Mouse (Mus musculus): ENCODE data around the gene Gm4302. TPM values are rescaled to one million over a fixed set of nuclear protein-coding genes. Genes with fewer than 3 reads are reported as not detected.
"Not testable (repeated sequence)": the region's sequence is repeated elsewhere in the genome, so short reads cannot be mapped to it uniquely, and the experiment has no call there.

The Gm4302 gene
- not detected in 2 replicates for polyA plus RNA-seq (2014; fragmentation: Nextera tagmentation; extraction: Ambion mirVana)

DNA sequence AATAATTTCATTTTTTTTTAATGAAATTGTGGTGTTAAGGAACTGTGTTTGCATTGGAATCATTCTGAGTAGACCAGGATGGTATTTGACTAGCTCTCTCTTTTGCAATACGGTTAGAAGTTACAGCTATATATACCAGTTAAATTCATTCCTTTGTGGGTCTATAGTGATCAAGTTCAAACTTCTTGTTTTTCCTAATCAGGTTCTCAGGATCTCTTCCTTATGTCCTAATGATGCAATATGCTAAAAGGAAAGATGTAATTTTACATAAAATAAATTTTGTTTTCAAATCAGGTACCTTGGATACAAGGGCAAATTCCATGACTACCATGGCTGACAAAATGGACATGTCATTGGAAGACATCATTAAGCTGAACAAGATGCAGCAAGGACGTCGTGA, at the start of gene Gm4302:
Gene Gm4302, plus strand, starts transcription at position 301 of the 400 bp plus-strand sequence.
- H3K27me3 ChIP-seq (ENCODE audit: control insufficient read depth, insufficient read depth, low read length); H3K36me3 ChIP-seq (ENCODE audit: control insufficient read depth, insufficient read depth, low read length); H3K4me2 ChIP-seq (ENCODE audit: low read length); ATAC-seq (ENCODE audit: insufficient number of reproducible peaks, insufficient read depth, low FRiP score, low read depth); H3K4me1 ChIP-seq (ENCODE audit: control insufficient read depth in 2 of 2, insufficient read depth in 2 of 2, low read length in 2 of 2); H3K9ac ChIP-seq (ENCODE audit: low read length); H3K4me3 ChIP-seq (ENCODE audit: control insufficient read depth in 1 of 2, insufficient read depth in 1 of 2, low read depth in 1 of 2, low read length in 2 of 2); H3K9me3 ChIP-seq (ENCODE audit: control insufficient read depth, low read length); H3K27ac ChIP-seq (replicated peaks in 1 of 2; ENCODE audit: control insufficient read depth in 1 of 2, insufficient read depth in 1 of 2, low read depth in 2 of 2, low read length in 2 of 2): not testable (repeated sequence)
- no CpG with 5 or more reads among the region's 3 CpGs for WGBS

DNA sequence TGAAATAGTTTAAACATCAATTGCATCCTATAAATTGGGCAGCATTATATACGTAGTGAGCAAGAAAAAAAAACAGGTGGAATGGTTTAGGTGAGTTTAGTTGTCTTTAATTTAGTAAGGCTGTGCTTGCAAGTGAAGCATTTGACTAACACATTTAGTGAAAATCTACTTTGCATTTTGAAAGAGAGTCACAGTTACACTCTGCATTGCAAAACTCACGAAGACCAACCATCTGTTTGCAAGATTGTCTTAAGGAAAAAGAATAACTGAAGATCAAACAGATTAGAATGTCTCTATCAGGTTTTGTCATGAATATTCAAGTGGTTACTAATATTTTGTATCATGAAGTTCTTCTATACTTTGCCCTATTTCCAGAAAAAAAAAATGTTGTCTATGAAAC, 44.5 kb upstream of the Gm4302 start:
- H3K9ac ChIP-seq (ENCODE audit: low read length) = no peak overlapping the region
- H3K4me1 ChIP-seq (ENCODE audit: control insufficient read depth in 2 of 2, insufficient read depth in 2 of 2, low read length in 2 of 2) = no peaks in the 10 kb centered on the region
- H3K27ac ChIP-seq (replicated peaks in 1 of 2; ENCODE audit: control insufficient read depth in 1 of 2, insufficient read depth in 1 of 2, low read depth in 2 of 2, low read length in 2 of 2) = no peak overlapping the region
- no peak overlapping the region for H3K4me3 ChIP-seq (ENCODE audit: control insufficient read depth in 1 of 2, insufficient read depth in 1 of 2, low read depth in 1 of 2, low read length in 2 of 2)
- H3K27me3 ChIP-seq (ENCODE audit: control insufficient read depth, insufficient read depth, low read length) = no peaks in the 10 kb centered on the region
- H3K36me3 ChIP-seq (ENCODE audit: control insufficient read depth, insufficient read depth, low read length) = no peaks in the 10 kb centered on the region
- H3K4me2 ChIP-seq (ENCODE audit: low read length) = no peak overlapping the region
- no peak for ATAC-seq (ENCODE audit: insufficient number of reproducible peaks, insufficient read depth, low FRiP score, low read depth)
- H3K9me3 ChIP-seq (ENCODE audit: control insufficient read depth, low read length) = no peaks in the 10 kb centered on the region
- WGBS = 73% methylated on average over 2 of the region's 2 CpGs

DNA sequence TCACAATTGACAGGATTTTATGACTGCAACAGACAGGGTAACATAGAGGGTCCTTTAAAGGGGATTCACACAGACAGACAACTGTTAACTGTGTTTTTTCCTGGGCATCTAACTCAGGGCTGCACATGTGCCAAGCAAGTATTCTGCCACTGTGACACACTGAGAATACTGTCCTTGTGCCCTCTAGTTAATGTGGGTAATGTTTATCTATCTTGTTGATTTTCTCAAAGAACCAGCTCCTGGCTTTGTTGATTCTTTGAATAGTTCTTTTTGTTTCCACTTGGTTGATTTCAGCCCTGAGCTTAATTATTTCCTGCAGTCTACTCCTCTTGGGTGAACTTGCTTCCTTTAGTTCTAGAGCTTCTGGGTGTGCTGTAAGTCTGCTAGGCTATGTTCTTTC, 40.5 kb upstream of the Gm4302 start:
- not testable (repeated sequence) for H3K4me2 ChIP-seq (ENCODE audit: low read length); H3K36me3 ChIP-seq (ENCODE audit: control insufficient read depth, insufficient read depth, low read length); H3K4me1 ChIP-seq (ENCODE audit: control insufficient read depth in 2 of 2, insufficient read depth in 2 of 2, low read length in 2 of 2); H3K27ac ChIP-seq (replicated peaks in 1 of 2; ENCODE audit: control insufficient read depth in 1 of 2, insufficient read depth in 1 of 2, low read depth in 2 of 2, low read length in 2 of 2); ATAC-seq (ENCODE audit: insufficient number of reproducible peaks, insufficient read depth, low FRiP score, low read depth); H3K4me3 ChIP-seq (ENCODE audit: control insufficient read depth in 1 of 2, insufficient read depth in 1 of 2, low read depth in 1 of 2, low read length in 2 of 2); H3K9ac ChIP-seq (ENCODE audit: low read length); H3K27me3 ChIP-seq (ENCODE audit: control insufficient read depth, insufficient read depth, low read length); H3K9me3 ChIP-seq (ENCODE audit: control insufficient read depth, low read length)

DNA sequence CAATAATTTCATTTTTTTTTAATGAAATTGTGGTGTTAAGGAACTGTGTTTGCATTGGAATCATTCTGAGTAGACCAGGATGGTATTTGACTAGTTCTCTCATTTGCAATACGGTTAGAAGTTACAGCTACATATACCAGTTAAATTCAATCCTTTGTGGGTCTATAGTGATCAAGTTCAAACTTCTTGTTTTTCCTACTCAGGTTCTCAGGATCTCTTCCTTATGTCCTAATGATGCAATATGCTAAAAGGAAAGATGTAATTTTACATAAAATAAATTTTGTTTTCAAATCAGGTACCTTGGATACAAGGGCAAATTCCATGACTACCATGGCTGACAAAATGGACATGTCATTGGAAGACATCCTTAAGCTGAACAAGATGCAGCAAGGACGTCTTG, 5.3 kb upstream of the Gm4302 start, which contains the start of gene Gm4301:
Gene Gm4301, plus strand, starts transcription at position 301 of the 400 bp plus-strand sequence.
- H3K27me3 ChIP-seq (ENCODE audit: control insufficient read depth, insufficient read depth, low read length); H3K4me3 ChIP-seq (ENCODE audit: control insufficient read depth in 1 of 2, insufficient read depth in 1 of 2, low read depth in 1 of 2, low read length in 2 of 2); H3K9ac ChIP-seq (ENCODE audit: low read length); H3K36me3 ChIP-seq (ENCODE audit: control insufficient read depth, insufficient read depth, low read length); H3K4me1 ChIP-seq (ENCODE audit: control insufficient read depth in 2 of 2, insufficient read depth in 2 of 2, low read length in 2 of 2); H3K4me2 ChIP-seq (ENCODE audit: low read length); H3K9me3 ChIP-seq (ENCODE audit: control insufficient read depth, low read length); H3K27ac ChIP-seq (replicated peaks in 1 of 2; ENCODE audit: control insufficient read depth in 1 of 2, insufficient read depth in 1 of 2, low read depth in 2 of 2, low read length in 2 of 2); ATAC-seq (ENCODE audit: insufficient number of reproducible peaks, insufficient read depth, low FRiP score, low read depth): not testable (repeated sequence)
- WGBS = no CpG with 5 or more reads among the region's 2 CpGs

DNA sequence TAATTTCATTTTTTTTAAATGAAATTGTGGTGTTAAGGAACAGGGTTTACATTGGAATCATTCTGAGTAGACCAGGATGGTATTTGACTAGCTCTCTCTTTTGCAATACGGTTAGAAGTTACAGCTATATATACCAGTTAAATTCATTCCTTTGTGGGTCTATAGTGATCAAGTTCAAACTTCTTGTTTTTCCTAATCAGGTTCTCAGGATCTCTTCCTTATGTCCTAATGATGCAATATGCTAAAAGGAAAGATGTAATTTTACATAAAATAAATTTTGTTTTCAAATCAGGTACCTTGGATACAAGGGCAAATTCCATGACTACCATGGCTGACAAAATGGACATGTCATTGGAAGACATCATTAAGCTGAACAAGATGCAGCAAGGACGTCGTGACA, 5.0 kb downstream of the Gm4302 start, which contains the start of gene Gm4303:
Gene Gm4303, plus strand, starts transcription at position 301 of the 400 bp plus-strand sequence.
- H3K4me1 ChIP-seq (ENCODE audit: control insufficient read depth in 2 of 2, insufficient read depth in 2 of 2, low read length in 2 of 2); H3K27ac ChIP-seq (replicated peaks in 1 of 2; ENCODE audit: control insufficient read depth in 1 of 2, insufficient read depth in 1 of 2, low read depth in 2 of 2, low read length in 2 of 2); H3K4me3 ChIP-seq (ENCODE audit: control insufficient read depth in 1 of 2, insufficient read depth in 1 of 2, low read depth in 1 of 2, low read length in 2 of 2); H3K36me3 ChIP-seq (ENCODE audit: control insufficient read depth, insufficient read depth, low read length); H3K9ac ChIP-seq (ENCODE audit: low read length); ATAC-seq (ENCODE audit: insufficient number of reproducible peaks, insufficient read depth, low FRiP score, low read depth); H3K9me3 ChIP-seq (ENCODE audit: control insufficient read depth, low read length); H3K27me3 ChIP-seq (ENCODE audit: control insufficient read depth, insufficient read depth, low read length); H3K4me2 ChIP-seq (ENCODE audit: low read length): not testable (repeated sequence)
- no CpG with 5 or more reads among the region's 3 CpGs for WGBS

DNA sequence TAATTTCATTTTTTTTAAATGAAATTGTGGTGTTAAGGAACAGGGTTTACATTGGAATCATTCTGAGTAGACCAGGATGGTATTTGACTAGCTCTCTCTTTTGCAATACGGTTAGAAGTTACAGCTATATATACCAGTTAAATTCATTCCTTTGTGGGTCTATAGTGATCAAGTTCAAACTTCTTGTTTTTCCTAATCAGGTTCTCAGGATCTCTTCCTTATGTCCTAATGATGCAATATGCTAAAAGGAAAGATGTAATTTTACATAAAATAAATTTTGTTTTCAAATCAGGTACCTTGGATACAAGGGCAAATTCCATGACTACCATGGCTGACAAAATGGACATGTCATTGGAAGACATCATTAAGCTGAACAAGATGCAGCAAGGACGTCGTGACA, 10.2 kb downstream of the Gm4302 start, which contains the start of gene Gm4305:
Gene Gm4305, plus strand, starts transcription at position 301 of the 400 bp plus-strand sequence.
- H3K27ac ChIP-seq (replicated peaks in 1 of 2; ENCODE audit: control insufficient read depth in 1 of 2, insufficient read depth in 1 of 2, low read depth in 2 of 2, low read length in 2 of 2); H3K4me3 ChIP-seq (ENCODE audit: control insufficient read depth in 1 of 2, insufficient read depth in 1 of 2, low read depth in 1 of 2, low read length in 2 of 2); H3K27me3 ChIP-seq (ENCODE audit: control insufficient read depth, insufficient read depth, low read length); H3K4me2 ChIP-seq (ENCODE audit: low read length); H3K4me1 ChIP-seq (ENCODE audit: control insufficient read depth in 2 of 2, insufficient read depth in 2 of 2, low read length in 2 of 2); H3K36me3 ChIP-seq (ENCODE audit: control insufficient read depth, insufficient read depth, low read length); H3K9me3 ChIP-seq (ENCODE audit: control insufficient read depth, low read length); ATAC-seq (ENCODE audit: insufficient number of reproducible peaks, insufficient read depth, low FRiP score, low read depth); H3K9ac ChIP-seq (ENCODE audit: low read length): not testable (repeated sequence)
- no CpG with 5 or more reads among the region's 3 CpGs for WGBS

DNA sequence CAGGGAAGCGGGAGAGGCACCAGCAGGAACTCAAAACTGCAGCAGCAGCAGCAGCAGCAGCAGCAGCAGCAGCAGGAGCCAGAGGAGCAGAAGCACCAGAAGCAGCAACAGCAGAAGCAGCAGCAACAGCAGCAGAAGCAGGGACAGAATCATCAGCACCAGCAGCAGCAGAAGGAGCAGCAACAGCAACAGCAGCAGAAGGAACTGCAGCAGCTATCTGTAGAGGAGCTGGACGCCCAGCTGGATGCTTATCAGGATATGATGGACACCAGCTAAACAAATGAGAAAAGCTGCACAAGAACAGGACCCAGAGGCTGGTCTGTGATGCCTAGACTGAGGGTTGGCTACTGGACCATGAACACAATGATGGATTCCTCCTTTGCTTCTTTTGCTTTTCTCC, 16.2 kb downstream of the Gm4302 start:
- not testable (repeated sequence) for H3K4me2 ChIP-seq (ENCODE audit: low read length); H3K27ac ChIP-seq (replicated peaks in 1 of 2; ENCODE audit: control insufficient read depth in 1 of 2, insufficient read depth in 1 of 2, low read depth in 2 of 2, low read length in 2 of 2); H3K4me1 ChIP-seq (ENCODE audit: control insufficient read depth in 2 of 2, insufficient read depth in 2 of 2, low read length in 2 of 2); H3K36me3 ChIP-seq (ENCODE audit: control insufficient read depth, insufficient read depth, low read length); H3K9me3 ChIP-seq (ENCODE audit: control insufficient read depth, low read length); H3K4me3 ChIP-seq (ENCODE audit: control insufficient read depth in 1 of 2, insufficient read depth in 1 of 2, low read depth in 1 of 2, low read length in 2 of 2); H3K9ac ChIP-seq (ENCODE audit: low read length); H3K27me3 ChIP-seq (ENCODE audit: control insufficient read depth, insufficient read depth, low read length); ATAC-seq (ENCODE audit: insufficient number of reproducible peaks, insufficient read depth, low FRiP score, low read depth)
- 54% methylated on average over 2 of the region's 2 CpGs for WGBS

DNA sequence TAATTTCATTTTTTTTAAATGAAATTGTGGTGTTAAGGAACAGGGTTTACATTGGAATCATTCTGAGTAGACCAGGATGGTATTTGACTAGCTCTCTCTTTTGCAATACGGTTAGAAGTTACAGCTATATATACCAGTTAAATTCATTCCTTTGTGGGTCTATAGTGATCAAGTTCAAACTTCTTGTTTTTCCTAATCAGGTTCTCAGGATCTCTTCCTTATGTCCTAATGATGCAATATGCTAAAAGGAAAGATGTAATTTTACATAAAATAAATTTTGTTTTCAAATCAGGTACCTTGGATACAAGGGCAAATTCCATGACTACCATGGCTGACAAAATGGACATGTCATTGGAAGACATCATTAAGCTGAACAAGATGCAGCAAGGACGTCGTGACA, 20.4 kb downstream of the Gm4302 start, which contains the start of gene Gm4307:
Gene Gm4307, plus strand, starts transcription at position 301 of the 400 bp plus-strand sequence.
- not testable (repeated sequence) for H3K4me3 ChIP-seq (ENCODE audit: control insufficient read depth in 1 of 2, insufficient read depth in 1 of 2, low read depth in 1 of 2, low read length in 2 of 2); H3K9me3 ChIP-seq (ENCODE audit: control insufficient read depth, low read length); H3K36me3 ChIP-seq (ENCODE audit: control insufficient read depth, insufficient read depth, low read length); H3K27me3 ChIP-seq (ENCODE audit: control insufficient read depth, insufficient read depth, low read length); ATAC-seq (ENCODE audit: insufficient number of reproducible peaks, insufficient read depth, low FRiP score, low read depth); H3K27ac ChIP-seq (replicated peaks in 1 of 2; ENCODE audit: control insufficient read depth in 1 of 2, insufficient read depth in 1 of 2, low read depth in 2 of 2, low read length in 2 of 2); H3K4me1 ChIP-seq (ENCODE audit: control insufficient read depth in 2 of 2, insufficient read depth in 2 of 2, low read length in 2 of 2); H3K9ac ChIP-seq (ENCODE audit: low read length); H3K4me2 ChIP-seq (ENCODE audit: low read length)
- WGBS = no CpG with 5 or more reads among the region's 3 CpGs
